Mouse (Mus musculus): ENCODE measurements around the gene Myo18a.

- TF ChIP-seq CTCF (IDR thresholded peaks at IDR 0.05; ENCODE audit: control insufficient read depth, insufficient read depth, insufficient read length): no peak
- no peak for TF ChIP-seq MYOG (IDR thresholded peaks at IDR 0.05; ENCODE audit: control insufficient read depth, extremely low read depth, insufficient read length)
- TF ChIP-seq USF1 (IDR thresholded peaks at IDR 0.05; ENCODE audit: low read depth): no peak
Observed at GRCm38 (mm10) chr11:77800491-77800868, 37.4 kb downstream of the Myo18a start.
